Mouse (Mus musculus) embryonic facial prominence, embryonic 10.5 days (tissue): Measurements from ENCODE around the gene Olfr340. TPM values are rescaled to one million over a fixed set of nuclear protein-coding genes. Genes with fewer than 3 reads are reported as not detected.
"Not testable (repeated sequence)": the region's sequence is repeated elsewhere in the genome, so short reads cannot be mapped to it uniquely, and the experiment has no call there.

Source experiments
- DNase-seq: peaks from one replicate; pipeline ENCODE4 v3.0.0-alpha.2; 2017; ENCODE audit warnings: low spot score
- H3K27ac ChIP-seq: fragments of 300-500 bp; sonication (generic); replicated peaks from 2 replicates; pipeline ENCODE4 v1.5.1; 2016; ENCODE audit warnings: mild to moderate bottlenecking
- H3K27me3 ChIP-seq: fragments of 300-500 bp; sonication (generic); replicated peaks from 2 replicates; pipeline ENCODE4 v1.6.1; 2016; ENCODE audit warnings: low read depth, mild to moderate bottlenecking; ENCODE audit not compliant: poor library complexity, severe bottlenecking
- H3K36me3 ChIP-seq: fragments of 300-500 bp; sonication (generic); replicated peaks from 2 replicates; pipeline ENCODE4 v1.6.1; 2016; ENCODE audit warnings: mild to moderate bottlenecking, moderate library complexity
- H3K4me1 ChIP-seq: fragments of 300-500 bp; sonication (generic); 2 replicates; pipeline ENCODE4 v1.6.1; 2016
- H3K4me3 ChIP-seq: fragments of 300-500 bp; sonication (generic); 2 replicates; pipeline ENCODE4 v1.5.1; 2016; ENCODE audit warnings: mild to moderate bottlenecking, moderate library complexity
- H3K9me3 ChIP-seq: fragments of 300-500 bp; sonication (generic); 2 replicates; pipeline ENCODE4 v1.6.1; 2016; ENCODE audit warnings: mild to moderate bottlenecking
- WGBS: fragments of 180-500 bp; shearing (Covaris S2); methylation state at CpG from one replicate; pipeline ENCODE4 v1.1.7; 2016; 5-methylcytosine and 5-hydroxymethylcytosine counted together
- polyA plus RNA-seq: library from polyadenylated mRNA; unstranded; fragments of >200 nt; fragmentation: Nextera tagmentation; extraction: Ambion mirVana; gene quantifications from 2 replicates; pipeline ENCODE4 v1.2.1, GENCODE M21; 2016

Olfr340 gene
- not detected in 2 replicates for polyA plus RNA-seq

DNA sequence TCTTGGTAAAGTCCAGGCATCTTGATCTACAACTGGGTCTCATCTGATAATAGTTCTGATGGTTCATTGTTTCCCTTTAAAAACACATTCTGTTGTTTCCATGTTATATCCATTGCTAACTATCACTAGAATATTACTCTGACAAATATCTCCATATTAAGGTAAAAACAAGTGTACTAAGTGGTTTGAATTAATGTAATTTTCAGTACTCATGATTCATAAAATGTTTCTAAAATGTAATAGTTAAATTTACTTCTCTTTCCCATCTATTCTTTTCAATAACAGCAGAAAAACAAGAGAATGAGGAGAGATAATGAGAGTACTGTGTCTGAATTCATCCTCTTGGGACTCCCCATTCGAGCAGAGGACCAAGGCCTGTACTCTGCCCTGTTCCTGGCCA, at the start of gene Olfr340:
Olfr340 (plus strand) TSS at position 301 of the 400 bp plus-strand sequence.
- 85% methylated on average over 1 of the region's 1 CpGs for WGBS
- Histone ChIP-seq H3K4me1 (no peaks in the 10 kb centered on the region), H3K27ac (no peak within 1 kb of the TSS), H3K9me3 (peaks cover 10% of the 10 kb centered on the region), H3K4me3 (no peak within 1 kb of the TSS), H3K36me3 (no peaks in the 10 kb centered on the region), H3K27me3 (no peaks in the 10 kb centered on the region)
- DNase-seq = no peak

DNA sequence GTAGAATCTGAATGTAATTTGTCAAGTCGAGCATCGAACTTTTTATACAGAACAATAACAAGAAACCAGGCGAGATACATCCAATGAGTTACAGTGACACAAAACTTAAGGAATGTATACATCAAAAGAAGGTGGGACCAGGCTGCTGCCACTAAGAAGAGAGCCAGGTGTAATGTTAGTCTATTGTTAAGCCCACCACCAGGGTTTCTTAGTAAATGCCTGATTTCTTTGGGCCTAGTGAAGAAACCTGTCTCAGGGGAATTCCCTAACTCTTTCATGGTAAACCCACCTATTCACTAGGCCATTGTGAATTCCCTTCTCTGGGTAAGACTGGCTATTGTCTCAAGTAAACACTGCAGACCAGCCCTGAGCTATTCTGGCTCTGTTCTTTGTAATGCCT, 37.2 kb upstream of the Olfr340 start:
- not testable (repeated sequence) for H3K27me3 ChIP-seq, H3K27ac ChIP-seq, H3K36me3 ChIP-seq, H3K4me1 ChIP-seq, DNase-seq, H3K4me3 ChIP-seq
- peaks cover 10% of the 10 kb centered on the region; the same call in 1 of the 2 replicates for H3K9me3 ChIP-seq
- 87% methylated on average over 3 of the region's 3 CpGs for WGBS

DNA sequence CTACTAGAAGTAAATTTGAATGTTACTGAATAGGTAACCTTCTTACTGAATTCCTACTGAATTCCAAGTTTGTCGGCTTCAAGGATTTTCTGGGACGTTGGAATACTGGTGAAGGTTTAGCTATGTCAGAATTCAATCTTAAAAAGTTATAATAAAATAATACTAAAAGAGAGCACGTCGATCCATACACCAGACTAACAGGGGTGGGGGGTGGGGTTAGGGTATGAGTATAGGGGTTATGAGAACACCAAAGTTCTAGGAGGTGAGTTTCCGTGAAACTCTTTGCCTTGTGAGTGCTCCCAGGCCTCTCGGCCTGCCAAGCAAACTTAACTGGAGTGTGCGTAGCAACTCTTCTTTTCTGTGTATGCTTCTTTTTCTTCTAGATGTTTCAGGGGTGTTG, 36.8 kb upstream of the Olfr340 start:
- not testable (repeated sequence) for DNase-seq, H3K27me3 ChIP-seq, H3K36me3 ChIP-seq, H3K4me3 ChIP-seq, H3K27ac ChIP-seq, H3K4me1 ChIP-seq
- 88% methylated on average over 7 of the region's 7 CpGs for WGBS
- H3K9me3 ChIP-seq = peaks cover 10% of the 10 kb centered on the region; the same call in 1 of the 2 replicates

DNA sequence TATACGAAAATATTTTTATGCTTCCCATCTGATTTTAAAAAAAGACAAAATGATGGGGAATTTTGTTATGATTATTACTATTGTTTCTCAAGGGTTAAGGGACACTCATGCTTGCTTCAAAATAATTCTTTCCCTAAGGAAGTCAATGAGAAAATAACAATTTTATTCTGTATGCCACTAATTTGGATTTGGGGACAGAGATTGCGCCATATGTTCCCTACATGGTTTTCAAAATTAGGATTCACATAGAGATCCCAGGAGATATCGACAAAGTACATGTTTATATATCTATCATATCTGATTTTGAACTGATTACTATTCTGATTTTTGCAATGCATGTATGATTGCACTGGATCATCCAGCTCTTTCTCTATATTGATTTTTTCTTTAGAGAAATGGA, 33.7 kb upstream of the Olfr340 start, which contains the start of gene Olfr339:
Olfr339 (plus strand) TSS at position 301 of the 400 bp plus-strand sequence.
- Histone ChIP-seq H3K27ac (no peak within 1 kb of the TSS), H3K4me3 (no peak within 1 kb of the TSS), H3K9me3 (peaks cover 15% of the 10 kb centered on the region; the same call in 1 of the 2 replicates), H3K36me3 (no peaks in the 10 kb centered on the region), H3K27me3 (no peaks in the 10 kb centered on the region), H3K4me1 (no peaks in the 10 kb centered on the region)
- DNase-seq = no peak
- WGBS = 81% methylated on average over 3 of the region's 3 CpGs

DNA sequence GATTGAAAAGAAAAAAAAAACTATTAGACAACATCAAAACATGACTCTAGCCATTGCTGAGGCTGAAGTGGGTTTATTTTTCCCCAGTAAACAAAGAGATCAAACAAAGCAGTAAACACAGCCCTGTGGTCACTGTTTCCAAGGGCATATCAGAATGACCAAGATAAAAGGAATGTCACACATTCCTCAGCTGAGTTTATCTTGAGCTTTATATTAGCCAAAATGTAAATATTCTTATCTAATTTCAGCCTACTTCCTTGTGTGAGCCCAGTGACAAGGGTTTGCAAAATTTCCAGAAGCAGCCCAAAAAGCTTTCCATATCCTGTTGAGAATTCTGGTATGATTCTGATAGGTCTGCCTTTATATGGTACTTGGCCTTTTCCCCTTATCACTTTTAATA, 21.2 kb downstream of the Olfr340 start:
- Histone ChIP-seq H3K4me1 (no peaks in the 10 kb centered on the region), H3K27me3 (no peaks in the 10 kb centered on the region), H3K36me3 (no peaks in the 10 kb centered on the region), H3K4me3 (no peak overlapping the region), H3K27ac (no peak overlapping the region), H3K9me3 (peaks cover 23% of the 10 kb centered on the region)
- no peak for DNase-seq

DNA sequence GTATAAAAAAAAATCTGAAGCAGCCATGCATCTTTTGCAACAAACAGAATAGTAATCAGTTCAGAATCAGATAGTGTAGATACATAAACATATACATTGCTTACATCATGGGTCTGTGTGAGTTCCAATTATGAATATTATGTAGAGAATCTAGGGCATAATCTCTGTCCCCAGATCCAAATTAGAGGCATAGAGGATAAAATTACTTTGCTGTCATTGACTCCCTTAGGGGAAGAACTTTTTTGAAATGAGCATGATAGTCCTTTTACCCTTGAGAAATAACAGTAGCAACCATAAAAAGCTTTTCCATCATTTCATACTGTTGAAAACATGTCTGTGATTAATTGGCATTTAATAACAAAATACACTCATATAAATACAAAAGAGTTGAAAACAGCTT, 30.0 kb downstream of the Olfr340 start, which contains the start of gene Olfr341:
Olfr341 (minus strand) TSS at position 101 of the 400 bp plus-strand sequence.
- Histone ChIP-seq H3K4me1 (no peaks in the 10 kb centered on the region), H3K36me3 (no peaks in the 10 kb centered on the region), H3K27me3 (no peaks in the 10 kb centered on the region), H3K27ac (no peak within 1 kb of the TSS), H3K9me3 (peaks cover 22% of the 10 kb centered on the region), H3K4me3 (no peak within 1 kb of the TSS)
- no peak for DNase-seq

Other genes starting within 250 kb of the Olfr340 start
- gene Ptgs1, start 222.2 kb upstream of the Olfr340 start, polyA plus RNA-seq = 3.2 and 4.8 TPM in 2 replicates
- gene Olfr338, start 79.1 kb upstream of the Olfr340 start, polyA plus RNA-seq = 0.03 TPM in 1 of 2 replicates, not detected in the other
- not detected in 2 replicates for gene Olfr339, start 33.6 kb upstream of the Olfr340 start, polyA plus RNA-seq
- not detected in 2 replicates for gene Olfr341, start 29.9 kb downstream of the Olfr340 start, polyA plus RNA-seq
- not detected in 2 replicates for gene Olfr342, start 72.4 kb downstream of the Olfr340 start, polyA plus RNA-seq
- not detected in 2 replicates for gene Olfr344, start 114.1 kb downstream of the Olfr340 start, polyA plus RNA-seq
- gene Olfr345, start 187.5 kb downstream of the Olfr340 start, polyA plus RNA-seq = not detected in 2 replicates
- gene Olfr346, start 233.2 kb downstream of the Olfr340 start, polyA plus RNA-seq = not detected in 2 replicates